Comparison of ENCODE assay signal across 8 mouse cellular contexts in the genomic region with DNA sequence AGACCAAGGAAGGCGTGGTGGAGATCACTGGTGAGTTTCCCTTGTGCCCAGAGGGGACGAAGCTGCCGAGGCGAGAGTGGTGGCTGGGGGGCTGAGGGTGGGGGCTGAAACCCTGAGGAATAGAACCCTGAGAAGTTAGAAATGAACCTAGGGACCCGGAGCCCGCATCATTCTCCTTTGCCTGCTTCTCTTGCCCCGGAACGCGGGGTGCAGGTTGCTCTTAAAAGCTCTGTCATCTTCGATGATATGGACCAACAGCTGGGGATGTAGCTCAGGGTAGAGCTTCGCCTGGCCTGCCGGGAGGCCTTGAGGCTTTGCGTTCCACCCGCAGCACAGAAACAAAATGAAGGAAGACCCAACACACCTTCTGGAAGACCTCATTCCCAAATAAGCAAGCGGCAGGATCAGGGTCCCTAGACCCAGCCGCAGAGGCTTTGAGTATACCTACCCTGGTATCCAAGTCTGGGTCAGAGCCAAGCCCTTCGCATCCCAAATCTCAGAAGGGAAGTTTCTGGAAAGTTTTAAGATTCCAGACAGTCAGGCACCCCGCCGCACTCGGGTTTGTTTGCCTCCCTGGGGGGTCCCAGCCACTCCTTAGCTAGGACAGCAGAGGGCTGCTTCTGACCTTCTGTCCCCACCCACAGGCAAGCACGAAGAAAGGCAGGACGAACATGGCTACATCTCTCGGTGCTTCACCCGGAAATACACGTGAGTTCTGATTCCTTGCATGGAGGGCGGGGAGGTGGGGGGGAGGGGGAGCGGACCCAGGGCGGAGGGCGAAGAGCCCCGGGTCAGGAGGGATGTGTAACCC. TPM values are rescaled to one million over a fixed set of nuclear protein-coding genes. Genes with fewer than 3 reads are reported as not detected.
DNase-seq lines count a peak whose midpoint lies in the region; ATAC-seq and TF ChIP-seq lines count a peak whose summit lies in the region.

No protein-coding gene starts in this region.

- peaks cover 29% of the 10 kb centered on the region for H3K4me1 ChIP-seq in embryonic facial prominence, embryonic 13.5 days
- H3K4me1 ChIP-seq in hindbrain, postnatal 0 days (ENCODE audit: insufficient read depth, low read length) = no peaks in the 10 kb centered on the region
- H3K4me1 ChIP-seq in midbrain, embryonic 12.5 days = peaks cover 9% of the 10 kb centered on the region

- no peaks in the 10 kb centered on the region for H3K36me3 ChIP-seq in embryonic facial prominence, embryonic 13.5 days
- H3K36me3 ChIP-seq in hindbrain, postnatal 0 days (ENCODE audit: insufficient read depth, low read length) = no peaks in the 10 kb centered on the region
- H3K36me3 ChIP-seq in midbrain, embryonic 12.5 days = no peaks in the 10 kb centered on the region

- no peak for ATAC-seq in CD4-positive, CD25-positive, alpha-beta regulatory T cell, adult 4 months
- no peak for ATAC-seq in embryonic facial prominence, embryonic 13.5 days (ENCODE audit: insufficient number of reproducible peaks, insufficient read depth, low FRiP score, low TSS enrichment, low read depth)
- ATAC-seq in hindbrain, postnatal 0 days = no peak
- ATAC-seq in midbrain, embryonic 12.5 days (ENCODE audit: low FRiP score, low read depth) = no peak

- no peak overlapping the region for H3K27ac ChIP-seq in embryonic facial prominence, embryonic 13.5 days
- no peak overlapping the region for H3K27ac ChIP-seq in hindbrain, postnatal 0 days
- H3K27ac ChIP-seq in midbrain, embryonic 12.5 days (replicated peaks) = no peak overlapping the region

- peak overlapping the region; percentile 54 for H3K9ac ChIP-seq in embryonic facial prominence, embryonic 13.5 days
- no peak overlapping the region for H3K9ac ChIP-seq in hindbrain, postnatal 0 days (replicated peaks; ENCODE audit: low read length)
- no peak overlapping the region for H3K9ac ChIP-seq in midbrain, embryonic 12.5 days (replicated peaks)

- H3K4me2 ChIP-seq in embryonic facial prominence, embryonic 13.5 days = peak overlapping the region; percentile 68
- H3K4me2 ChIP-seq in hindbrain, postnatal 0 days (ENCODE audit: low read depth, low read length) = peak overlapping the region; percentile 42
- peak overlapping the region; percentile 2; the same call in 1 of the 2 replicates for H3K4me2 ChIP-seq in midbrain, embryonic 12.5 days (replicated peaks)

- peak; percentile 25 for DNase-seq in CD4-positive, CD25-positive, alpha-beta regulatory T cell, adult 2 months (ENCODE audit: low read depth, low spot score)
- no peak for DNase-seq in hindbrain, postnatal 0 days (ENCODE audit: low spot score)
- DNase-seq in right cerebral cortex, adult 2 months (ENCODE audit: low spot score in 2 of 2) = no peak
- DNase-seq in gastrocnemius, postnatal 25 days = no peak
- DNase-seq in right cerebral cortex, postnatal 10 days (ENCODE audit: low spot score in 2 of 2) = no peak

- H3K9me3 ChIP-seq in embryonic facial prominence, embryonic 13.5 days = no peaks in the 10 kb centered on the region
- H3K9me3 ChIP-seq in hindbrain, postnatal 0 days (ENCODE audit: low read length) = no peaks in the 10 kb centered on the region
- H3K9me3 ChIP-seq in midbrain, embryonic 12.5 days = no peaks in the 10 kb centered on the region

- peaks cover 39% of the 10 kb centered on the region for H3K27me3 ChIP-seq in embryonic facial prominence, embryonic 13.5 days
- H3K27me3 ChIP-seq in hindbrain, postnatal 0 days (ENCODE audit: insufficient read depth, low read length) = peaks cover 3% of the 10 kb centered on the region; the same call in 1 of the 2 replicates
- H3K27me3 ChIP-seq in midbrain, embryonic 12.5 days = peaks cover 53% of the 10 kb centered on the region

- 3% methylated on average over 30 of the region's 30 CpGs for WGBS in embryonic facial prominence, embryonic 13.5 days
- 6% methylated on average over 30 of the region's 30 CpGs for WGBS in hindbrain, postnatal 0 days
- 3% methylated on average over 30 of the region's 30 CpGs for WGBS in midbrain, embryonic 12.5 days

- peak overlapping the region; percentile 43 for H3K4me3 ChIP-seq in embryonic facial prominence, embryonic 13.5 days
- H3K4me3 ChIP-seq in hindbrain, postnatal 0 days (ENCODE audit: low read length) = peak overlapping the region; percentile 21
- H3K4me3 ChIP-seq in midbrain, embryonic 12.5 days = no peak overlapping the region

- TF ChIP-seq CTCF in hindbrain, postnatal 0 days (IDR thresholded peaks at IDR 0.05; ENCODE audit: low read depth) = no peak

RNA-seq across cellular contexts. Expression of gene Hspb1, which starts 0.9 kb away (rescaled TPM):
- 1 to 10 TPM in 1 of 2 experiments, not detected in 1; 1.3 TPM for polyA plus RNA-seq in CD4-positive, CD25-positive, alpha-beta regulatory T cell, adult 4 months (2017; shearing (Covaris generic))
- 107 and 149 TPM in 2 replicates for polyA plus RNA-seq in embryonic facial prominence, embryonic 13.5 days (2015; fragmentation: Nextera tagmentation; extraction: Ambion mirVana)
- total RNA-seq in hindbrain, postnatal 0 days (2014; rRNA removed) = 29.4 and 29.6 TPM in 2 replicates
- 28.0 and 30.0 TPM in 2 replicates for polyA plus RNA-seq in hindbrain, postnatal 0 days (2015; fragmentation: Nextera tagmentation; extraction: Ambion mirVana)
- polyA plus RNA-seq in midbrain, embryonic 12.5 days (2016; fragmentation: Nextera tagmentation; extraction: Ambion mirVana) = 15.7 and 20.3 TPM in 2 replicates
- total RNA-seq in gastrocnemius, postnatal 25 days (2021) = 100 to 1,000 TPM; 290 to 454 TPM

RNA-seq across cellular contexts. Expression of gene Ywhag, which starts 45.8 kb away (rescaled TPM):
- polyA plus RNA-seq in CD4-positive, CD25-positive, alpha-beta regulatory T cell, adult 4 months (2017; shearing (Covaris generic)) = 10 to 100 TPM; 29.6 to 47.8 TPM
- 164 and 178 TPM in 2 replicates for polyA plus RNA-seq in embryonic facial prominence, embryonic 13.5 days (2015; fragmentation: Nextera tagmentation; extraction: Ambion mirVana)
- total RNA-seq in hindbrain, postnatal 0 days (2014; rRNA removed) = 334 and 336 TPM in 2 replicates
- 734 and 782 TPM in 2 replicates for polyA plus RNA-seq in hindbrain, postnatal 0 days (2015; fragmentation: Nextera tagmentation; extraction: Ambion mirVana)
- polyA plus RNA-seq in midbrain, embryonic 12.5 days (2016; fragmentation: Nextera tagmentation; extraction: Ambion mirVana) = 457 and 466 TPM in 2 replicates
- total RNA-seq in gastrocnemius, postnatal 25 days (2021) = 100 to 1,000 TPM; 282 to 288 TPM

Comparison
In these comparisons a context has a peak if more than half of its experiments do, and no peak if none do; other contexts are left out.
1. H3K4me2 ChIP-seq: peak in every context shown above with its lines; median percentile 68 in embryonic facial prominence, embryonic 13.5 days; 42 in hindbrain, postnatal 0 days; 2 in midbrain, embryonic 12.5 days.